Mouse (Mus musculus) lung, adult 2 months (tissue): ENCODE results near the gene Pfkfb3.

ENCODE experiments used
- CTCF ChIP-seq: fragments of 200-500 bp; IDR thresholded peaks from 2 replicates; pipeline ENCODE4 v1.5.1; 2011; ENCODE audit warnings: mild to moderate bottlenecking, low read length, control low read depth; ENCODE audit not compliant: insufficient read depth
- POLR2A ChIP-seq: fragments of 200-500 bp; IDR thresholded peaks from 2 replicates; pipeline ENCODE4 v1.6.1; 2011; ENCODE audit warnings: low read depth, mild to moderate bottlenecking, control low read depth, low read length, borderline replicate concordance; ENCODE audit errors: extremely low read depth

DNA sequence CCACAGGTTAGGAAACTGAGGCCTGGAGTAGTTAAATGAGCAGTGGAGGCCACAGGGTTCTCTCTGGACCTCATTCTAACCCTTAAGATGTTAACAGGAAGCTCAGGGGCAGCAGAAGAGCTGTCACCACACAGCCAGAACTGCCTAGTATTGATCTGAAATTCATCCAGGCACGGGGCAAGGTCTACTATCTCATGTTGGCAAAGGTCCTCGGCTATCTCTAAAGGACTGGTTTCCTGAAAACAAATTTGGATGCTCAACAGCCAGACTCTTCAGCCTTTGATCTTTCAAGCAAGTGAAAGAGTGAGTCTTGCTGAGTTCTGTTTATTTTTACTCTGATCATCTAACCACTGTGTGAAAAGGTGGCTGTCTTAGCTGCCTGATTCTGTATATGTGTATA lies 74.9 kb downstream of the Pfkfb3 start:
- no peak for TF ChIP-seq CTCF
- TF ChIP-seq POLR2A: no peak
